Mouse (Mus musculus) liver, adult 2 months (tissue): ENCODE measurements at regions not wholly inside any gene's neighbourhood (a gene's known extent, or its start where the extent isn't known, plus 50 kb on each side); places are given as distances from the start of the nearest gene placed in this dataset.

Experiments
- CTCF ChIP-seq: fragments of 200-500 bp; IDR thresholded peaks from 2 replicates; pipeline ENCODE4 v1.5.1; 2011; ENCODE audit warnings: low read depth, low read length, control low read depth
- POLR2A ChIP-seq: fragments of 200-500 bp; IDR thresholded peaks from 2 replicates; pipeline ENCODE4 v1.6.1; 2011; ENCODE audit warnings: low read length, control low read depth; ENCODE audit not compliant: insufficient read depth; ENCODE audit errors: extremely low read depth

GRCm38 (mm10) chr11:114448776-114449401 lies 219.4 kb upstream of the Rpl38 start:
- TF ChIP-seq CTCF (no peak), POLR2A (no peak)
